10 mouse cellular contexts compared by ENCODE assay signal in the genomic region with DNA sequence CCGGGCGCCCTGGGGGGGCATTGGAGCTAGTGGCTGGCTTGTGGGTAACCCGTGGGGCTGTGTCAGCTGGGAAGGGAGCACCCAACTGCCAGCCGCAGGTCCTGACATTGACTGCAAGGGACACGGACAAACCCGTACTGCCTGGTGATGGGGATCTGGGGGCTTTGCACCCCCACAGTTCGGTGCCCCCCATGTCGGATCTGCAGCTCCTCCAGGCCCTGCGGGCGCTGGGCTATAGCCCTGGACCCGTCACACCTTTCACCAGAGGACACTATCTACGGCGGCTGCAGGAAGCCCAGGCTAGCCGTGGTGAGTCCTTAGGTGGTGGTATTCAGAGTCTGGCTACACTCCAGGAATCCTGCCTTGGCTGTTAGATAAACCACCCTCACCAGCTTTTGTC. TPM values are rescaled to one million over a fixed set of nuclear protein-coding genes. Genes with fewer than 3 reads are reported as not detected.
A peak's percentile ranks its signal among the peaks of the same experiment; 100 is the strongest.
DNase-seq lines count a peak whose midpoint lies in the region; ATAC-seq lines count a peak whose summit lies in the region.
"Had no signal": no experiment of that assay in that cellular context is flagged by ENCODE, and none has a peak within 500 bp of the region (broad histone marks: within the 10 kb centered on the region; RNA-seq: fewer than 3 reads in every experiment).

No protein-coding gene starts in this region.

- no peak for DNase-seq in heart, postnatal 4 days
- peak; percentile 29 for DNase-seq in limb, embryonic 10.5 days (ENCODE audit: low spot score)
- no peak for DNase-seq in left cerebral cortex, postnatal 4 days
- DNase-seq: gastrocnemius, postnatal 25 days had no signal

- H3K4me2 ChIP-seq in heart, embryonic 13.5 days, result peak overlapping the region; percentile 97
- H3K4me2 ChIP-seq in midbrain, embryonic 12.5 days (replicated peaks), result peak overlapping the region; percentile 83
- no peak overlapping the region for H3K4me2 ChIP-seq in midbrain, embryonic 16.5 days (ENCODE audit: low read length)
- H3K4me2 ChIP-seq in neural tube, embryonic 15.5 days, result 0 out of 2 replicates have a peak overlapping the region, but pooled peaks have one; percentile 9

- H3K9me3 ChIP-seq in heart, embryonic 13.5 days, result no peaks in the 10 kb centered on the region
- no peaks in the 10 kb centered on the region for H3K9me3 ChIP-seq in midbrain, embryonic 12.5 days
- no peaks in the 10 kb centered on the region for H3K9me3 ChIP-seq in midbrain, embryonic 16.5 days (replicated peaks; ENCODE audit: control insufficient read depth, low read length, poor library complexity, severe bottlenecking)
- no peaks in the 10 kb centered on the region for H3K9me3 ChIP-seq in limb, embryonic 10.5 days (replicated peaks)
- no peaks in the 10 kb centered on the region for H3K9me3 ChIP-seq in neural tube, embryonic 15.5 days (replicated peaks)

- H3K4me3 ChIP-seq in heart, embryonic 13.5 days, result no peak overlapping the region
- H3K4me3 ChIP-seq in midbrain, embryonic 12.5 days, result 0 out of 2 replicates have a peak overlapping the region, but pooled peaks have one; percentile 65
- no peak overlapping the region for H3K4me3 ChIP-seq in midbrain, embryonic 16.5 days (ENCODE audit: low read depth, low read length)
- peak overlapping the region; percentile 80; the same call in 1 of the 2 replicates for H3K4me3 ChIP-seq in limb, embryonic 10.5 days
- H3K4me3 ChIP-seq in neural tube, embryonic 15.5 days (replicated peaks), result no peak overlapping the region

- H3K27me3 ChIP-seq in heart, embryonic 13.5 days (replicated peaks), result no peaks in the 10 kb centered on the region
- H3K27me3 ChIP-seq in midbrain, embryonic 12.5 days, result no peaks in the 10 kb centered on the region; the same call in 1 of the 2 replicates
- H3K27me3 ChIP-seq in midbrain, embryonic 16.5 days (ENCODE audit: control insufficient read depth, insufficient read depth, low read depth, low read length), result no peaks in the 10 kb centered on the region
- H3K27me3 ChIP-seq in limb, embryonic 10.5 days (ENCODE audit: low read depth, poor library complexity, severe bottlenecking), result no peaks in the 10 kb centered on the region
- no peaks in the 10 kb centered on the region for H3K27me3 ChIP-seq in neural tube, embryonic 15.5 days (replicated peaks)

- H3K4me1 ChIP-seq in heart, embryonic 13.5 days, result peaks cover 25% of the 10 kb centered on the region
- H3K4me1 ChIP-seq in midbrain, embryonic 12.5 days, result peaks cover 29% of the 10 kb centered on the region
- H3K4me1 ChIP-seq in midbrain, embryonic 16.5 days (ENCODE audit: control insufficient read depth, insufficient read depth, low read length), result peaks cover 13% of the 10 kb centered on the region; the same call in 1 of the 2 replicates
- peaks cover 34% of the 10 kb centered on the region for H3K4me1 ChIP-seq in limb, embryonic 10.5 days
- H3K4me1 ChIP-seq in neural tube, embryonic 15.5 days, result peaks cover 15% of the 10 kb centered on the region

- no peak overlapping the region for H3K27ac ChIP-seq in heart, embryonic 13.5 days (replicated peaks)
- no peak overlapping the region for H3K27ac ChIP-seq in midbrain, embryonic 12.5 days (replicated peaks)
- H3K27ac ChIP-seq in midbrain, embryonic 16.5 days (ENCODE audit: low read length), result no peak overlapping the region
- H3K27ac ChIP-seq in limb, embryonic 10.5 days, result no peak overlapping the region
- no peak overlapping the region for H3K27ac ChIP-seq in neural tube, embryonic 15.5 days (replicated peaks)

- intact Hi-C loops in left cerebral cortex, postnatal 4 days (cut with DNase I), result no loop called here

- WGBS in heart, embryonic 13.5 days, result 89% methylated on average over 14 of the region's 14 CpGs
- WGBS in midbrain, embryonic 12.5 days, result 92% methylated on average over 14 of the region's 14 CpGs
- 90% methylated on average over 14 of the region's 14 CpGs for WGBS in midbrain, embryonic 16.5 days
- 92% methylated on average over 14 of the region's 14 CpGs for WGBS in limb, embryonic 10.5 days
- WGBS in neural tube, embryonic 15.5 days, result 93% methylated on average over 14 of the region's 14 CpGs

- peaks cover 35% of the 10 kb centered on the region for H3K36me3 ChIP-seq in heart, embryonic 13.5 days
- H3K36me3 ChIP-seq in midbrain, embryonic 12.5 days, result peaks cover 35% of the 10 kb centered on the region
- H3K36me3 ChIP-seq in midbrain, embryonic 16.5 days (ENCODE audit: control insufficient read depth, insufficient read depth, low read length), result no peaks in the 10 kb centered on the region
- peaks cover 50% of the 10 kb centered on the region for H3K36me3 ChIP-seq in limb, embryonic 10.5 days
- peaks cover 6% of the 10 kb centered on the region; the same call in 1 of the 2 replicates for H3K36me3 ChIP-seq in neural tube, embryonic 15.5 days

- no peak for ATAC-seq in heart, embryonic 13.5 days (ENCODE audit: extremely low read depth, insufficient number of reproducible peaks, low FRiP score, low TSS enrichment)
- no peak for ATAC-seq in midbrain, embryonic 12.5 days (ENCODE audit: low FRiP score, low read depth)
- ATAC-seq in midbrain, embryonic 16.5 days, result no peak
- ATAC-seq in neural tube, embryonic 15.5 days (ENCODE audit: low FRiP score), result no peak
- no peak for ATAC-seq in megakaryocyte, adult 5-6 weeks (ENCODE audit: poor library complexity, severe bottlenecking)
- ATAC-seq: activated CD4-positive, CD25-positive, alpha-beta regulatory T cell, adult 4 months had no signal

- H3K9ac ChIP-seq in heart, embryonic 13.5 days, result peak overlapping the region; percentile 33; the same call in 1 of the 2 replicates
- H3K9ac ChIP-seq in midbrain, embryonic 12.5 days (replicated peaks), result peak overlapping the region; percentile 17; the same call in 1 of the 2 replicates
- H3K9ac ChIP-seq in midbrain, embryonic 16.5 days (ENCODE audit: low read depth, low read length), result no peak overlapping the region
- no peak overlapping the region for H3K9ac ChIP-seq in neural tube, embryonic 15.5 days (replicated peaks)

RNA-seq across cellular contexts. Expression of gene Ankle1, which starts 1.6 kb away (rescaled TPM):
- polyA plus RNA-seq in heart, embryonic 13.5 days (2015; fragmentation: Nextera tagmentation; extraction: Ambion mirVana), result 27.6 and 29.4 TPM in 2 replicates
- 1 to 10 TPM; 9.8 TPM for total RNA-seq in heart, postnatal 4 days (2021)
- polyA plus RNA-seq in midbrain, embryonic 12.5 days (2016; fragmentation: Nextera tagmentation; extraction: Ambion mirVana), result 34.8 and 39.1 TPM in 2 replicates
- polyA plus RNA-seq in midbrain, embryonic 16.5 days (2015; fragmentation: Nextera tagmentation; extraction: Ambion mirVana), result 4.0 and 5.1 TPM in 2 replicates
- polyA plus RNA-seq in limb, embryonic 10.5 days (2016; fragmentation: Nextera tagmentation; extraction: Ambion mirVana), result 34.2 and 38.4 TPM in 2 replicates
- polyA plus RNA-seq in neural tube, embryonic 15.5 days (2015; fragmentation: Nextera tagmentation; extraction: Ambion mirVana), result 7.0 and 16.4 TPM in 2 replicates
- total RNA-seq in megakaryocyte, adult 5-6 weeks (2015), result 14.4 TPM in 2 replicates
- 13.5 and 16.1 TPM in 2 replicates for total RNA-seq in megakaryocyte, adult 5-6 weeks (2017)
- 1 to 10 TPM; 2.3 to 3.2 TPM for total RNA-seq in left cerebral cortex, postnatal 4 days (2021)

RNA-seq across cellular contexts. Expression of gene Babam1, which starts 10.8 kb away (rescaled TPM):
- 89.7 and 91.8 TPM in 2 replicates for polyA plus RNA-seq in heart, embryonic 13.5 days (2015; fragmentation: Nextera tagmentation; extraction: Ambion mirVana)
- total RNA-seq in heart, postnatal 4 days (2021), result 10 to 100 TPM; 69.4 to 70.7 TPM
- 91.7 and 102 TPM in 2 replicates for polyA plus RNA-seq in midbrain, embryonic 12.5 days (2016; fragmentation: Nextera tagmentation; extraction: Ambion mirVana)
- polyA plus RNA-seq in midbrain, embryonic 16.5 days (2015; fragmentation: Nextera tagmentation; extraction: Ambion mirVana), result 89.8 and 91.0 TPM in 2 replicates
- 123 and 131 TPM in 2 replicates for polyA plus RNA-seq in limb, embryonic 10.5 days (2016; fragmentation: Nextera tagmentation; extraction: Ambion mirVana)
- 96.0 and 96.1 TPM in 2 replicates for polyA plus RNA-seq in neural tube, embryonic 15.5 days (2015; fragmentation: Nextera tagmentation; extraction: Ambion mirVana)
- 62.0 and 66.6 TPM in 2 replicates for total RNA-seq in megakaryocyte, adult 5-6 weeks (2015)
- 108 and 110 TPM in 2 replicates for total RNA-seq in megakaryocyte, adult 5-6 weeks (2017)
- 10 to 100 TPM; 75.8 to 88.0 TPM for total RNA-seq in left cerebral cortex, postnatal 4 days (2021)

RNA-seq across cellular contexts. Expression of gene Ushbp1, which starts 11.8 kb away (rescaled TPM):
- 9.2 and 10.2 TPM in 2 replicates for polyA plus RNA-seq in heart, embryonic 13.5 days (2015; fragmentation: Nextera tagmentation; extraction: Ambion mirVana)
- 10 to 100 TPM; 27.2 to 27.9 TPM for total RNA-seq in heart, postnatal 4 days (2021)
- 5.6 and 5.9 TPM in 2 replicates for polyA plus RNA-seq in midbrain, embryonic 12.5 days (2016; fragmentation: Nextera tagmentation; extraction: Ambion mirVana)
- 7.4 and 8.1 TPM in 2 replicates for polyA plus RNA-seq in midbrain, embryonic 16.5 days (2015; fragmentation: Nextera tagmentation; extraction: Ambion mirVana)
- polyA plus RNA-seq in limb, embryonic 10.5 days (2016; fragmentation: Nextera tagmentation; extraction: Ambion mirVana), result 6.6 and 6.9 TPM in 2 replicates
- 7.0 and 9.8 TPM in 2 replicates for polyA plus RNA-seq in neural tube, embryonic 15.5 days (2015; fragmentation: Nextera tagmentation; extraction: Ambion mirVana)
- not detected in 2 replicates for total RNA-seq in megakaryocyte, adult 5-6 weeks (2015)
- not detected in 2 replicates for total RNA-seq in megakaryocyte, adult 5-6 weeks (2017)
- total RNA-seq in left cerebral cortex, postnatal 4 days (2021), result 1 to 10 TPM; 6.5 TPM

RNA-seq across cellular contexts. Expression of gene Nr2f6, which starts 25.7 kb away (rescaled TPM):
- polyA plus RNA-seq in heart, embryonic 13.5 days (2015; fragmentation: Nextera tagmentation; extraction: Ambion mirVana), result 36.6 and 40.9 TPM in 2 replicates
- total RNA-seq in heart, postnatal 4 days (2021), result 10 to 100 TPM; 64.9 to 66.4 TPM
- polyA plus RNA-seq in midbrain, embryonic 12.5 days (2016; fragmentation: Nextera tagmentation; extraction: Ambion mirVana), result 54.4 and 58.5 TPM in 2 replicates
- 19.8 and 20.1 TPM in 2 replicates for polyA plus RNA-seq in midbrain, embryonic 16.5 days (2015; fragmentation: Nextera tagmentation; extraction: Ambion mirVana)
- 77.4 and 87.2 TPM in 2 replicates for polyA plus RNA-seq in limb, embryonic 10.5 days (2016; fragmentation: Nextera tagmentation; extraction: Ambion mirVana)
- 28.6 and 34.9 TPM in 2 replicates for polyA plus RNA-seq in neural tube, embryonic 15.5 days (2015; fragmentation: Nextera tagmentation; extraction: Ambion mirVana)
- total RNA-seq in megakaryocyte, adult 5-6 weeks (2015), result 8.2 and 13.8 TPM in 2 replicates
- total RNA-seq in megakaryocyte, adult 5-6 weeks (2017), result 6.9 and 9.1 TPM in 2 replicates
- total RNA-seq in left cerebral cortex, postnatal 4 days (2021), result 10 to 100 TPM; 32.2 to 33.1 TPM

RNA-seq across cellular contexts. Expression of gene Ocel1, which starts 36.3 kb away (rescaled TPM):
- polyA plus RNA-seq in heart, embryonic 13.5 days (2015; fragmentation: Nextera tagmentation; extraction: Ambion mirVana), result 4.3 and 4.4 TPM in 2 replicates
- total RNA-seq in heart, postnatal 4 days (2021), result 1 to 10 TPM; 7.9 to 9.9 TPM
- 4.5 and 6.3 TPM in 2 replicates for polyA plus RNA-seq in midbrain, embryonic 12.5 days (2016; fragmentation: Nextera tagmentation; extraction: Ambion mirVana)
- 5.1 and 5.3 TPM in 2 replicates for polyA plus RNA-seq in midbrain, embryonic 16.5 days (2015; fragmentation: Nextera tagmentation; extraction: Ambion mirVana)
- 4.3 and 5.4 TPM in 2 replicates for polyA plus RNA-seq in limb, embryonic 10.5 days (2016; fragmentation: Nextera tagmentation; extraction: Ambion mirVana)
- polyA plus RNA-seq in neural tube, embryonic 15.5 days (2015; fragmentation: Nextera tagmentation; extraction: Ambion mirVana), result 5.6 and 9.2 TPM in 2 replicates
- total RNA-seq in megakaryocyte, adult 5-6 weeks (2015), result 8.7 and 8.9 TPM in 2 replicates
- total RNA-seq in megakaryocyte, adult 5-6 weeks (2017), result 16.2 and 18.5 TPM in 2 replicates
- 10 to 100 TPM; 17.9 to 18.5 TPM for total RNA-seq in left cerebral cortex, postnatal 4 days (2021)

Comparison
In these comparisons a context has a peak if more than half of its experiments do, and no peak if none do; other contexts are left out.
1. H3K4me3 ChIP-seq: peak in midbrain, embryonic 12.5 days (single experiment) and limb, embryonic 10.5 days (single experiment); none in heart, embryonic 13.5 days (single experiment), midbrain, embryonic 16.5 days (single experiment) and neural tube, embryonic 15.5 days (single experiment).
2. H3K9ac ChIP-seq: peak in heart, embryonic 13.5 days (single experiment) and midbrain, embryonic 12.5 days (single experiment); none in midbrain, embryonic 16.5 days (single experiment) and neural tube, embryonic 15.5 days (single experiment).